Mouse (Mus musculus) frontal cortex, postnatal 10 days (tissue): ENCODE measurements around the gene Ifi35.
A peak's percentile ranks its signal among the peaks of the same experiment; 100 is the strongest.
"Not testable (repeated sequence)": the region's sequence is repeated elsewhere in the genome, so short reads cannot be mapped to it uniquely, and the experiment has no call there.

Experiments used
- DNase-seq, 2 experiments: peaks; one replicate each; pipeline ENCODE4 v3.0.0; 2022; ENCODE audit warnings: low spot score in 2 of 2, mixed read lengths in 1 of 2

Gene Ifi35

GRCm38 (mm10) chr11:101468731-101469130 lies 20.5 kb downstream of the Ifi35 start:
- DNase-seq = no peak

DNA sequence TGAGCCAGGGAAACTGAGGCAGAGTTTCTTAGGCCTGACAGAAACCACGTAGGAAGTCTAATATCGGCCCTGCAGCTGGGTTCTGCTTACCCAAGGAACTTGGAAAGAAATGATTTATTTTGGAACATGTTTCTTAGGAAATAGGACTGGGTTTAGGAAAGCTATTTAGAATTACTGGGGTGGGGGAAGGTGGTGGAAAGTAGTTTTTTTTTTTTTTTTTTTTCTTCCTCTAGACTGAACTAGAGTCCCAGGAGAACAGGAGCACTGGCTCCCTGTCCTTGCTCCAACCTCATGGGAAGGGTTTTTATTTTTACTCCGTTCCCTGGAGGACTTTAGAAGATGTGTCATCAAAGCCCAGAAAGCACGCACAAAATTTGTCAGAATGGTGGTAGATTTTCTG lies 20.9 kb downstream of the Ifi35 start:
- no peak for DNase-seq

DNA sequence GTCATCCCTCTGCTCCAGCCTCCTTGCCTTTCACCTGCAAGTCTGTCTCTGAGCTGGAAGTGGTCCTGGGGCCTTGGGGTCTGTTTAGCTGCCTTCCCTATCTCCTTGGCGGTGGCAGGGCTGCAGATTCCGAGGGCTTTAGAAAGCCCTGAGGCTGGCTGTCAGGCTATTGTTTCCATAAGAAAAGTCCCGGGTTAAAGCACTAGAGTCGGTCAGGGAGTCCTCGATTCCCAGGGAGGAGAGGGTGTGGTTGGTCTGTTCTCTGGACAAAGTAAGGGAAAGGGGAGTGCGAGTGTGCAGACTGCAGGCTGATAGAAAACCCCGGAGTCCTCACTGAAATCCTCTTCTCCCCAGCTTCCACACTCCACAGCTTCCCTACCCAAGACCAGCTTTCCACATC lies 22.0 kb downstream of the Ifi35 start:
- no peak for DNase-seq

DNA sequence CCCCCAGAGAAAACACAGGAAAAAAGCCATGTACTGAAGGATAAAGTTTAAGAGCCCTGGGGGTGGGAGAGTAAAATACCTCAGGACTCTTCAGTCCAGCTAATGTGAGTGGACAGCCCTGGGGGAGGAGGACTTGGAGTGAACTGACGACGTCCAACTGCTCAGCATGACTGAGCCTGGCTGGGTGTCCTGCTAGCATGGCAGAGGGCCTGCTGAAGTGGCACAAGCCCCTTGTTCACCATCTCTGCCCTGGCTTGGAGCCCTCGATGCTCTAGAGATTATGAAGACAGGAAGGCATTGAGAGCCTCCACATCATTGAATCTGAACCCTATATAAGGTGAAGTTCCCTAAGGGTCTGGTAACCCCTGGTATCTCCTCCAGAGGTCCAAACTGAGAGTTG lies 23.7 kb downstream of the Ifi35 start:
- DNase-seq = no peak

- DNase-seq = peak in 1 of 2 experiments; percentile 55
Measured at GRCm38 (mm10) chr11:101472336-101472735, 24.1 kb downstream of the Ifi35 start.

DNA sequence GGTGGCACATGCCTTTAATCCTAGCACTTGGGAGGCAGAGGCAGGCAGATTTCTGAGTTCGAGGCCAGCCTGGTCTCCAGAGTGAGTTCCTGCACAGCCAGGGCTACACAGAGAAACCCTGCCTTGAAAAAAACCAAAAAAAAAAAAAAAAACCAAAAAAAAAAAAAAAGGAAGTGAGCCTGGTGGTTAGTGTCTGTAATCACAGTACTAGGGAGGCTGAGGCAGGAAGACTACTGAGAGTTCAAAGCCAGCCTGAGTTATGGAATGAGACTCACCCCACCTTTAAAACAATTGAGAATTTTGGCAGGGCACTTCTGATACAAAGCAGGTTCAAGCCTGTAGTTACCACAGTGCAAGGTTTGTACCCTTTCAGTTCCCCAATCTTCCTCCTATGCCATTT lies 25.5 kb downstream of the Ifi35 start:
- DNase-seq = not testable (repeated sequence)

- DNase-seq = no peak
Measured at GRCm38 (mm10) chr11:101474298-101474697, 26.1 kb downstream of the Ifi35 start.

DNA sequence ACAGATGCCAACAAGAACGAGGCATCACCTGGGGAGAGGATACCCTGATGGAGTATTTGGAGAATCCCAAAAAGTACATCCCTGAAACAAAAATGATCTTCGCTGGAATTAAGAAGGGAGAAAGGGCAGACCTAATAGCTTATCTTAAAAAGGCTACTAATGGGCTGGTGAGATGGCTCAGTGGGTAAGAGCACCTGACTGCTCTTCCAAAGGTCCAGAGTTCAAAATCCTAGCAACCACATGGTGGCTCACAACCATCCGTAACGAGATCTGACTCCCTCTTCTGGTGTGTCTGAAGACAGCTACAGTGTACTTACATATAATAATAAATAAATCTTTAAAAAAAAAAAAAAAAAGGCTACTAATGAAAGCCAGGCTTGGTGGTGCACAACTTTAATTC lies 28.2 kb downstream of the Ifi35 start:
- DNase-seq = not testable (repeated sequence)

- no peak for DNase-seq
Measured at GRCm38 (mm10) chr11:101477194-101477551, 29.0 kb downstream of the Ifi35 start.

- no peak for DNase-seq
Measured at GRCm38 (mm10) chr11:101477552-101478211, 29.5 kb downstream of the Ifi35 start.

DNA sequence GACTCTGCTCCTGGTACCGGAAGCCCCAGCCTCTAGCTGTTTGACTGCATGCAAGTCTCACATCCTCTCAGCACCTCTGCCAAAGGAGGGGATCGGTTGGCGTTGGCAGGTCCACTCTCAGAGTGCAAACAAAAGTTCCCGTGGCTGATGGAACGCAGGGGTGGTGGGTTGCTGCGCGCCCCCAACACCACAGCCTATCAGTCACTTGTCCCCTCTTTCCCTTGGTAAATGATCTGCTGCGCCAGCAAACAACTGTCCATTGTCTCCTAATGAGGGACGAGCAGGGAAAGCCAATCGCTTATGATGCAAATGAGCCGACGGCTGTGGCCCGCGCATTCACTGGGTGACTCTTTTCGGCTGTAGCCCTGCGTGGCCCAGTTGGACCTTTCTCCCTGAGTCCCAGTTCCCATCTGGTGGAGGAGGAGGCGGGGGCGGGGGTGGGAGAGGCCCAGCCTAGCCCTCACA lies 31.0 kb downstream of the Ifi35 start:
- no peak for DNase-seq

GRCm38 (mm10) chr11:101480912-101481311 lies 32.7 kb downstream of the Ifi35 start:
- DNase-seq = no peak

GRCm38 (mm10) chr11:101483804-101484203 lies 35.6 kb downstream of the Ifi35 start:
- no peak for DNase-seq

GRCm38 (mm10) chr11:101484245-101484644 lies 36.0 kb downstream of the Ifi35 start:
- no peak for DNase-seq

DNA sequence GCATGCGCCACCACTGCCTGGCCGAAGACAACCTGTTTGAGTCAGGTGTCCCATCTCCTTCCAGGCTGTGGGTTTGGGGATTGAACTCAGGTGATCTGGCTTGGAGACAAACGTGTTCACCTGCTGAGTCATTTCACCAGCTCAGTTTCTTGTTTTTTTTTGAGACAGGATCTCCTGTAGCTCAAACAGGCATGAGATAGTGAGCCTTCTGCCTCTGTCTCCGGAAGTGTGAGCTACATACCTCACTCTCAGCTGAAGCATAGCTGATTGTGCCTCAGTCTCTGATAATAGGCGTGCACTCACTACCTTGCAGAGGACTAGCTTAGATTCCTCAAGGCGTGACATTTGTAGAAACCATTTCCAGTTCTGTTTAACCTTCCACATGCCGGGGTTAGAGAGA lies 36.6 kb downstream of the Ifi35 start:
- DNase-seq = no peak

GRCm38 (mm10) chr11:101485509-101486028 lies 37.4 kb downstream of the Ifi35 start:
- no peak for DNase-seq

- DNase-seq = no peak
Measured at GRCm38 (mm10) chr11:101486126-101486525, 37.9 kb downstream of the Ifi35 start.

- DNase-seq = peak in 1 of 2 experiments; percentile 20
Measured at GRCm38 (mm10) chr11:101506269-101506780, 58.1 kb downstream of the Ifi35 start.

DNA sequence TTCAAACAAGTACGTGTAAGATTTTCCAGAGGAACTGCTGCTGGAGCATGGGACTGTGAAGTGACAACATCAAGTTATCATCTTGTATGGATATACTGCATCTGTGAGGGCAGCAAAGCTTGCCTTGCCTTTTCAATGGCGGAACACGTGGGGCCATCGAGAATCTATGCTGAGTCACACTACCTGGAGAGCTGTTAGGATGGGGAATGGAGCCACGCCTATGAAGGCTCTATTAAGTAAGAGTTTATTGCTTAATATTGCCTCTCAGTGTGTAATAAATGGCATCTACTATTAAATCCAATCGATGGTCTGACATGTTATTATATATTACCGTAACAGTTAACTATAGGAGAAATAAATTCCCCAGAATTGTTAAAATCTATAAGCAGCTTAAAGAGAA lies 58.9 kb downstream of the Ifi35 start:
- DNase-seq = no peak
